Mouse (Mus musculus): ENCODE measurements at regions not wholly inside any gene's neighbourhood (a gene's known extent, or its start where the extent isn't known, plus 50 kb on each side); places are given as distances from the start of the nearest gene placed in this dataset.
"Not testable (repeated sequence)": the region's sequence is repeated elsewhere in the genome, so short reads cannot be mapped to it uniquely, and the experiment has no call there.

- not testable (repeated sequence) for DNase-seq
These were observed 203.5 kb upstream of the Asrgl1 start for GRCm38 (mm10) chr19:9338971-9339370.

GRCm38 (mm10) chr19:9337447-9337846 is 202.0 kb upstream of the Asrgl1 start:
- not testable (repeated sequence) for DNase-seq

DNA sequence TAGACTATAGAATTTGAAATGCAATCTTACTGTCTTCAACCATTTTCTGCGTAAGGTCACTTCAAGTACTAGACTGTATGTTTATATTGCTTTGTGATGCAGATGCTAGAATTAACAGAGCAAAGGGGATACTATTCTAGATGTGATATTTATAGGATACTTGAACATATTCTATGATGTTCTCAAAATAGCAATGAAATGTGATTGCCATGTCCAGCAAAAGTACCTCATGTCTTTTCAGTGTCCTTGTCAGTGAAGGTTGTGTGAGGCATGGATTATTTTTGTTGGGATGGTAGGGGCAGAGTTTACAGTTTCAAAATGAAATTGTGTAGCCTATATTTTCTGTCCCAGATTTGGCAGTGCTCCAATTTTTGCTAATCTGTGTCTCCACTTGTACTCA is 182.5 kb upstream of the Asrgl1 start:
- DNase-seq = not testable (repeated sequence)

DNA sequence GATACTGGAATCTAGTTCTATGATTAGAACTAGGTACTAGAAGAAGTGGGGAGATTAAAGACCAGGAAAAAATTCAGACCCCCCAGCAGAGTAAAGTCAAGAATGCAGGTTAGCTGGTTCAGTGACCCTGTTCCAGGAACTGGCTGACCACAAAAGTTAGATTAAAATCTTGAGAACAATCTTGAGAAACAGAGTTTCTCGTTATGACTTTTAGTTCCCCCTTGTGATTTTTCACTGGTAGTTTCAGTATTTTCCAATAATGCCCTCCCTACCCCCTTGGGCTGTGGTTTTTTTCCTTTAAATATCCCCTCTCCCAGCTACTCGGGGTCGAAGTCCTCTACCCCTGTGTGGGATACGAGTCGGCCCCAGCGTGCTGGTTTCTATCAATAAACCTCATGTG is 180.7 kb upstream of the Asrgl1 start:
- not testable (repeated sequence) for DNase-seq

GRCm38 (mm10) chr19:9283176-9283575 is 147.7 kb upstream of the Asrgl1 start:
- peak; percentile 6 to 20 for DNase-seq

- not testable (repeated sequence) for DNase-seq
These were observed 99.2 kb upstream of the Asrgl1 start for GRCm38 (mm10) chr19:9234676-9235075.
